Mouse (Mus musculus) liver, embryonic 15.5 days (tissue): ENCODE measurements at regions not wholly inside any gene's neighbourhood (a gene's known extent, or its start where the extent isn't known, plus 50 kb on each side); places are given as distances from the start of the nearest gene placed in this dataset.

Experiments
- ATAC-seq: fragments of 200-750 bp; cut with Nextera tagmentation; 2 replicates; pipeline ENCODE4 v1.8.0; 2017; ENCODE audit warnings: moderate number of reproducible peaks, mild to moderate bottlenecking, moderate library complexity; ENCODE audit not compliant: insufficient read depth
- H3K27ac ChIP-seq: fragments of 300-500 bp; sonication (generic); replicated peaks from 2 replicates; pipeline ENCODE4 v1.5.1; 2015; ENCODE audit warnings: mild to moderate bottlenecking, inconsistent platforms
- H3K27me3 ChIP-seq: fragments of 300-500 bp; sonication (generic); 2 replicates; pipeline ENCODE4 v1.6.1; 2015; ENCODE audit warnings: mild to moderate bottlenecking, inconsistent platforms
- H3K36me3 ChIP-seq: fragments of 300-500 bp; sonication (generic); replicated peaks from 2 replicates; pipeline ENCODE4 v1.6.1; 2015; ENCODE audit warnings: moderate library complexity, mild to moderate bottlenecking, inconsistent platforms
- H3K4me1 ChIP-seq: fragments of 300-500 bp; sonication (generic); replicated peaks from 2 replicates; pipeline ENCODE4 v1.6.1; 2015; ENCODE audit warnings: inconsistent platforms
- H3K4me2 ChIP-seq: fragments of 300-500 bp; sonication (generic); 2 replicates; pipeline ENCODE4 v1.6.1; 2015; ENCODE audit warnings: moderate library complexity, mild to moderate bottlenecking, inconsistent platforms
- H3K4me3 ChIP-seq: fragments of 300-500 bp; sonication (generic); replicated peaks from 2 replicates; pipeline ENCODE4 v1.5.1; 2015; ENCODE audit warnings: mild to moderate bottlenecking, inconsistent platforms
- H3K9ac ChIP-seq: fragments of 300-500 bp; sonication (generic); 2 replicates; pipeline ENCODE4 v1.6.1; 2015; ENCODE audit warnings: moderate library complexity, mild to moderate bottlenecking, inconsistent platforms
- H3K9me3 ChIP-seq: fragments of 300-500 bp; sonication (generic); replicated peaks from 2 replicates; pipeline ENCODE4 v1.6.1; 2016; ENCODE audit warnings: inconsistent platforms
- WGBS: fragments of 180-500 bp; shearing (Covaris S2); methylation state at CpG from one replicate; pipeline ENCODE4 v1.1.7; 2015; ENCODE audit warnings: mixed read lengths; ENCODE audit not compliant: insufficient replicate concordance; 5-methylcytosine and 5-hydroxymethylcytosine counted together

DNA sequence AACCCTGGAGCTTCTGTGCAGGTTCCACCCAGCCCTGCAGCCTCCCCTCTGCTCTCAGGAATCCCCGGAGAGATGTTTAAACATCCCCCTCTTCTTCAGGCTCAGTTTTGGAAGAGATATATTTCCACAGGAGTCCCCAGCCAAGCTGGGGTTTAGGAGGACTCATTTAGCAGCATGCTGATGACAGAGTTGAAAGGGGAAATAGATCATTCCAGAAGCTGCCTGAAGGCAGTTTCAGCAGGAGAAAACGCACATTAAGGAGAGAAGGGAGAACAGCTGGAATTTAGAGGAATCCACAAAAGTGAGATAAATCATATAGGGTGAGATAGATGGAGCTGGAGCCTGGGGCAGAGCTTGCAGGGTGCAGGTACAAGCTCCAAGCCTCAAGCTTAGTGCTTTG, 357.6 kb upstream of the Gm10131 start:
- no peaks in the 10 kb centered on the region for H3K9me3 ChIP-seq
- no peak overlapping the region for H3K4me3 ChIP-seq
- H3K27ac ChIP-seq, result no peak overlapping the region
- no peak overlapping the region for H3K9ac ChIP-seq
- H3K4me2 ChIP-seq, result no peak overlapping the region
- H3K4me1 ChIP-seq, result no peaks in the 10 kb centered on the region
- H3K36me3 ChIP-seq, result no peaks in the 10 kb centered on the region
- WGBS, result 51% methylated on average over 2 of the region's 2 CpGs
- ATAC-seq, result no peak
- no peaks in the 10 kb centered on the region for H3K27me3 ChIP-seq

DNA sequence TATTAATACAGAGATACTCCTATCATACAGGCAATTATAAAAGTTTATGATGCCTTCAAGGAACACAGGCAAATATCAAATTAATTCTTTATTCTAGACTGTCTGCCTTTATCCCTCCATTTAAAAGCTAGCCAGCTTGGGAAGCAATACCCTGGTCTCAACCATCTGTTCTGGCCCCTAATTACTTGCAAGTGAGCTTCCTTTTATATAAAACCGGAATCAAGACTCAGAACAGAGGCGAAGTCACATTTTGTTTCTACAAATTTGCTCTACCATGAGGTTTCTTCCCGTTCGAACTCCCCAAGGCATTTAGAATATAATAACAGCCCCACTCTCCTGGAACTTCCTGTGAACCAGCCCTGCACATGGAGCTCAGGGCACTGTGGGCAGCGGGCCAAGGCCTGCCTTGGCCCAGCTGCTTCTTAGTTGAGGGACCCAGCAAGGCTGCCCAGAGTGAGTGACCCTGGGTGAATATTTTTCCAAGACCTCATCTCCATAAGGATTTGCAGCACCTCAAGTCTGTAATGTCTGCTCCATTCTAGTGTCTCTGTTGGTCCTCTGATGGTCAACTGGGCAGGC, 355.3 kb upstream of the Gm10131 start:
- H3K4me2 ChIP-seq, result no peak overlapping the region
- H3K27me3 ChIP-seq, result no peaks in the 10 kb centered on the region
- H3K9me3 ChIP-seq, result no peaks in the 10 kb centered on the region
- no peaks in the 10 kb centered on the region for H3K36me3 ChIP-seq
- 57% methylated on average over 5 of the region's 5 CpGs for WGBS
- H3K9ac ChIP-seq, result no peak overlapping the region
- H3K4me3 ChIP-seq, result no peak overlapping the region
- H3K4me1 ChIP-seq, result no peaks in the 10 kb centered on the region
- no peak for ATAC-seq
- H3K27ac ChIP-seq, result no peak overlapping the region

DNA sequence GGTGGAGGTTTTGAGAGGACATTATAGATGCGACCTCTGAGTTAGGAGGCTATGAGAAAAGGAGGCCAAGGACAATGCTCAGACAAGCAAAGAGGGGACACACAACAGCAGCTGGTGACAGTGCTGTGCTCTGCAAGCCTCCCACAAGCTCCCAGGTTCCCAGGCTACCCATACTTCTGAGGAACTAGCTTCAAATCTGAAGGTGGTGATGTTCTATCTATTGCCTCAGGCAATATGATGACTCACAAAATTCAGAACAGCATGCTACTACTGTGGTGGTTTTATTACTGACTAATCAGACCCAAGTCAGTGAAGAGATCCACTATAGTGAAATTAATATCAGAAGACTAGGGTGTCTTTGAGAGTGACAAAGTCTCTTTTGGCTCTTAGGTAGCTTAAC, 353.9 kb upstream of the Gm10131 start:
- H3K4me3 ChIP-seq, result no peak overlapping the region
- H3K9ac ChIP-seq, result no peak overlapping the region
- no peak for ATAC-seq
- WGBS, result 68% methylated on average over 1 of the region's 1 CpGs
- no peaks in the 10 kb centered on the region for H3K4me1 ChIP-seq
- no peaks in the 10 kb centered on the region for H3K36me3 ChIP-seq
- H3K9me3 ChIP-seq, result no peaks in the 10 kb centered on the region
- H3K27ac ChIP-seq, result no peak overlapping the region
- H3K27me3 ChIP-seq, result no peaks in the 10 kb centered on the region
- no peak overlapping the region for H3K4me2 ChIP-seq

DNA sequence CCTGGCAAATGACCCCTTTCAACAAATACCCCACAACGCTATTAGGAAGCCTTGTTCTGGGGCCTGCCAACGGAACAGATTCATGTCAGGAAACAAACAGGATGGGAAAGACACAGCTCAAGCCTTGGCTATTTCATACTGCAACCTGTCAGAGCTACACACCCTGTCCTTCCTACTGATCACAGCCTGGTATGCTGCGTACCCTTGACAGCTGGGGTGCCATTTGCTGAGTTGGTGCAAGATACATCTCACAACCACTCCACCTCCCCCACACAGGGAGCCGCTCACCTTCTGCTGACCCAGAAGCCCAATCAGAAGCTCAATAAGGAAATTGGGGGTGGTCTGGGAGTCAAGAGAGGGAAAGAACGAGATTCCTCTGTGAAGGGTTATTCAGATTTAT, 350.7 kb upstream of the Gm10131 start:
- no peak overlapping the region for H3K9ac ChIP-seq
- no peak for ATAC-seq
- no peaks in the 10 kb centered on the region for H3K36me3 ChIP-seq
- 56% methylated on average over 5 of the region's 5 CpGs for WGBS
- H3K4me1 ChIP-seq, result no peaks in the 10 kb centered on the region
- no peaks in the 10 kb centered on the region for H3K27me3 ChIP-seq
- no peak overlapping the region for H3K4me3 ChIP-seq
- no peak overlapping the region for H3K4me2 ChIP-seq
- no peak overlapping the region for H3K27ac ChIP-seq
- no peaks in the 10 kb centered on the region for H3K9me3 ChIP-seq

DNA sequence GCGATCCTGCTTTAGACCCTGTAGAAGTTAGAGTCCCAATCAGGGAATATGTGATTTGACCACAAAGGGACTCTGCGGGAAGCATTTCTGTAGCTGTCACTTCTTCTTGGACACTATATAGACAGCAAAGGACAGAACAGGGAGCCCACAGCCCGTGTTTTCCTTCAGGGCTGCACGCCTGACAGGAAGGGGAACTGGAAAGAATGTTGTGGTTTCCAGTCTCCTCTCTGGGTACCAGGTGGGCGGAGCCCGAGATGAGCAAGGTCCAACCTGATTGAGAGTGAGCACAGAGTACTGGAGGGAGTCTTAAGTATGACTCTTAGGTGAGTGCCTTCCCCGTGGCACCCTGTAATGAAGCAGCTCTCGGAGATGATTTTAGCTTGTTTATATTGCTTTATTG, 346.8 kb upstream of the Gm10131 start:
- Histone ChIP-seq H3K9ac (no peak overlapping the region), H3K4me2 (no peak overlapping the region), H3K9me3 (no peaks in the 10 kb centered on the region), H3K27me3 (no peaks in the 10 kb centered on the region), H3K4me3 (no peak overlapping the region), H3K27ac (no peak overlapping the region), H3K36me3 (no peaks in the 10 kb centered on the region), H3K4me1 (peaks cover 4% of the 10 kb centered on the region; the same call in 1 of the 2 replicates)
- WGBS, result 42% methylated on average over 8 of the region's 8 CpGs
- ATAC-seq, result no peak

DNA sequence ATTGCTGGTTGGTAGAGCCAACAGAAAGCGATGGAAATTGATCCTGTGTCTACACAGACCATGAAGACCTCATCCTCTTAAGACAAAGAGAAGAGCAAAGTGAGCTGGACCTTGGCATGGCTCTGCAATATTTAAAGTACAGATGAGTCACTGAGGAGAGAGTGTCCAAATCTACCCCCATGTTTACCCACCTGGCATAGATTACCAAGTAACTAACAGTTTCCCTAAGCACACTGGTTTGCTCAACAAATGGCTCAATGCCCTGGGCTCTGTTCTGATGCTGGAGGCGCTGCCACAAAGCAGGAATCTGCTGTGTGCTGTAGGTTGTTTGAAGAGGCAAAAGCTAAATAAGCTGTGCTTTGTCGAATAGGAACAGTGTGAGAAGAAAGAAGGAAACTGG, 345.0 kb upstream of the Gm10131 start:
- Histone ChIP-seq H3K4me3 (no peak overlapping the region), H3K4me2 (no peak overlapping the region), H3K9me3 (no peaks in the 10 kb centered on the region), H3K4me1 (peaks cover 4% of the 10 kb centered on the region; the same call in 1 of the 2 replicates), H3K27ac (no peak overlapping the region), H3K36me3 (no peaks in the 10 kb centered on the region), H3K9ac (no peak overlapping the region), H3K27me3 (no peaks in the 10 kb centered on the region)
- WGBS, result 46% methylated on average over 3 of the region's 3 CpGs
- ATAC-seq, result no peak

DNA sequence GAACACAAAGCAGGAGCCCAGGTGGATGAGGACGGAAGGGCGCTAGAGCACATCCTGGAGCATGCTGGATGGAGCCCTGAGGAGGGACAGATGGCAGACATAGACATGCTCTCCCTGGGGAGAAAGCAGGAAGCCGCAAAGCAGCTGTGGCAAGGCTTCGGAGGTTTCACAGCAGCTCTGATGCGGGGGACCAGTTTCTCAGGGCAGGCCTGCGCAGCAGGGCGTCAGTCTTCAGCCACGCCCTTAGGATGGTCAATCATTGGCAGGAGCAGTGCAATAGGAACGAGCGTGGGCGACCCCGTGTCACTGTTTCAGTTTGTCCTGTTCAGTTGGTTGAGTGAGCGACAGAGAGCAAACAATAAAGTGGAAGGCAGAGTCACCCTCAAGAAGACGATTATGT, 343.8 kb upstream of the Gm10131 start:
- Histone ChIP-seq H3K27me3 (no peaks in the 10 kb centered on the region), H3K9ac (no peak overlapping the region), H3K4me3 (no peak overlapping the region), H3K9me3 (no peaks in the 10 kb centered on the region), H3K27ac (no peak overlapping the region), H3K4me1 (peaks cover 4% of the 10 kb centered on the region; the same call in 1 of the 2 replicates), H3K4me2 (no peak overlapping the region), H3K36me3 (no peaks in the 10 kb centered on the region)
- 59% methylated on average over 14 of the region's 14 CpGs for WGBS
- ATAC-seq, result no peak

DNA sequence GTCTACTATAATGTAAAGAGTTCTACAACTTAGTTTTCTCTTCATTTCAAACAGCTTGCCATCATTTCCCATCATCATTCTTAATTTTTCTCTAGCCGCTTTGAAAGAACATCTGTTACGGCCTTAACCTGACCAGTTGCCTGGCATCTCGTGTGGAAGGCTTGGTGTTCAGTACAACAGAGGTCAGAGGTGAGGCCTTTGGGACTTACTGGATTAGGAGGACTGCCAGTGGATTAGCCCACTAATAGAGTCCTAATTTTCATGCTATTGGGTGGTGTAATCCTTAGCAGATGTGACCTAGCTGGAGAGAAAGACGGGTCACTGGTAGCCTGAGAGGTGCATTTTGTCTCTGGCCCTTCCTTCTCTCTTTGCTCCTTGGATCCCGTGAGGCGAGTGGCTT, 341.3 kb upstream of the Gm10131 start:
- Histone ChIP-seq H3K9ac (no peak overlapping the region), H3K36me3 (no peaks in the 10 kb centered on the region), H3K27ac (no peak overlapping the region), H3K4me3 (no peak overlapping the region), H3K9me3 (no peaks in the 10 kb centered on the region), H3K4me2 (no peak overlapping the region), H3K4me1 (peaks cover 4% of the 10 kb centered on the region; the same call in 1 of the 2 replicates), H3K27me3 (no peaks in the 10 kb centered on the region)
- no peak for ATAC-seq
- WGBS, result 74% methylated on average over 6 of the region's 6 CpGs

DNA sequence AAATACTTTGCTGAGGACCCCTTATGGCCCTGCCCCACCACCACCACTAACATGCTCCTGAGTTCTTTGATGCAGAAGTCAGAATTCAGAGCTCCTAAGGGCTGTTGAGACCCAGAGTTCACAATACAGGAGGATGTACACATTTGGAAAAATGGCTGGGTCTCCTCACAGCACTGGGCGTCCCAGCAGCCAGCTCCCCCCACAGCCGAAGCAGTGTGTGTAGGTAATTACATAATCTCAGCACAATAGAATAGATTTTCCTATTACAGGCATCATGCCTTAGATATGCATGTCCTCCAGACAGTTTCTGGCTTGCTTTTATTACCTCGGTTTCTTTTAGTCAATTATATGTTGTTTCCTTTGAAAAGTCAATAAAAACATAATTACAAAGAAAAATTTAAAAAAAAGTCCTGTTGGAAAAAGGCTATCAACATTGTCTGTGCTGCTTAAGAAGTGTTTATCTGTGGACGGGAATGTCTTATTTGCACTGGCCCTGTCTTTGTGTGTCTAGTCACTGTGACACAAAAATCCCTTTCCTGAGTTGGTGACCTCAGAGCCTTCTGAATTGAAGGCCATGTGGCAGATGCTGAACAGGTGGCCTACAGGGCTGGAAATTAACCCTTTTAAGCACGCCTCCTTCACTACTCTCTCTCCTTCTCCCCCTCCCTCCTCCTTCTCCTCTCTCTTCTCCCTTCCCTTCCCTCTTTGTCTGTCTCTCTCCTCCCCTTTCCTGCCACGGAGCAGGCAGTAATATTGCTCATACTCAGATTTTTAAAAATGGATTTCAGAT, 339.9 kb upstream of the Gm10131 start:
- ATAC-seq, result no peak
- H3K9me3 ChIP-seq, result no peaks in the 10 kb centered on the region
- WGBS, result 42% methylated on average over 6 of the region's 6 CpGs
- no peak overlapping the region for H3K9ac ChIP-seq
- H3K27ac ChIP-seq, result no peak overlapping the region
- no peaks in the 10 kb centered on the region for H3K27me3 ChIP-seq
- H3K4me1 ChIP-seq, result peaks cover 4% of the 10 kb centered on the region; the same call in 1 of the 2 replicates
- H3K4me2 ChIP-seq, result no peak overlapping the region
- no peaks in the 10 kb centered on the region for H3K36me3 ChIP-seq
- H3K4me3 ChIP-seq, result no peak overlapping the region

DNA sequence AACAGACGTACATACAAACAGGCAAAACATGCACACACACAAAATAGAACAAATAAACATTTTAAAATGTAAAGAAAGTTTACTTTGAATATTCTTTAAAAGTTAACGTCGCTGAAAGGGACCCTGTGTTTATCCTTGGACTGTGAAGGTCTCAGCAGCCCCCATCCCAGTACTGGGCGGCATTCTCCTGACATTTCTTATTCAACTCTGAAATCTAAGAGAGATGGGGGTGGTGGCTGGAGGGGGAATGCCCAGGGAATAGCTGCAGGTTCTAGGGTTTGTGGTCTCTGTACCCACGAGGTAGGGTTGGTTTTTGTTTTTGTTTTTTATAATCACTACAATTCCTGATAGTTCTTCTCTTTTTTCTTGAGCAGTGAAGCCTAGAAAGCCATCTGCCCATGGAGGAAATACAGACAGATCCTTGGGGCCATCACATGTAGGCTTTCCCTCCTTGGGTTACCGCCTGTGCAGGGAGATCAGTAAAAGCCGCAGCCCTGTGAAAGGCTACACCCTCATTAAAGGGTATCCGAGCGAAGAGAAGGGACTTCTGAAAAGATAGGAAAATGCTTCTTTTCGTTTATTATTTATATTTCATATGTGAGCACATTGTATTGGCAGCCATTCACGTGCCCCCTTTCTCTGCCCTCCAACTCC, 338.0 kb upstream of the Gm10131 start:
- Histone ChIP-seq H3K9ac (no peak overlapping the region), H3K4me1 (no peaks in the 10 kb centered on the region; the same call in 1 of the 2 replicates), H3K36me3 (no peaks in the 10 kb centered on the region), H3K27me3 (no peaks in the 10 kb centered on the region), H3K4me3 (no peak overlapping the region), H3K27ac (no peak overlapping the region), H3K4me2 (no peak overlapping the region), H3K9me3 (no peaks in the 10 kb centered on the region)
- no peak for ATAC-seq
- 71% methylated on average over 11 of the region's 11 CpGs for WGBS
